Mouse (Mus musculus) liver, embryonic 12.5 days (tissue): Measurements from ENCODE around the gene Hmgcl. TPM values are rescaled to one million over a fixed set of nuclear protein-coding genes. Genes with fewer than 3 reads are reported as not detected.
A peak's percentile ranks its signal among the peaks of the same experiment; 100 is the strongest.

Experiments used
- ATAC-seq: fragments of 200-750 bp; cut with Nextera tagmentation; 2 replicates; pipeline ENCODE4 v1.8.0; 2017; ENCODE audit warnings: moderate number of reproducible peaks, mild to moderate bottlenecking, moderate library complexity
- H3K27ac ChIP-seq: fragments of 300-500 bp; sonication (generic); 2 replicates; pipeline ENCODE4 v1.5.1; 2016; ENCODE audit warnings: mild to moderate bottlenecking
- H3K27me3 ChIP-seq: fragments of 300-500 bp; sonication (generic); replicated peaks from 2 replicates; pipeline ENCODE4 v1.6.1; 2016; ENCODE audit warnings: mild to moderate bottlenecking, moderate library complexity
- H3K36me3 ChIP-seq: fragments of 300-500 bp; sonication (generic); 2 replicates; pipeline ENCODE4 v1.6.1; 2016; ENCODE audit warnings: mild to moderate bottlenecking, moderate library complexity
- H3K4me1 ChIP-seq: fragments of 300-500 bp; sonication (generic); 2 replicates; pipeline ENCODE4 v1.6.1; 2016
- H3K4me2 ChIP-seq: fragments of 300-500 bp; sonication (generic); 2 replicates; pipeline ENCODE4 v1.6.1; 2016; ENCODE audit warnings: mild to moderate bottlenecking, moderate library complexity
- H3K4me3 ChIP-seq: fragments of 300-500 bp; sonication (generic); 2 replicates; pipeline ENCODE4 v1.5.1; 2016; ENCODE audit warnings: mild to moderate bottlenecking, moderate library complexity
- H3K9ac ChIP-seq: fragments of 300-500 bp; sonication (generic); 2 replicates; pipeline ENCODE4 v1.6.1; 2016; ENCODE audit warnings: mild to moderate bottlenecking, moderate library complexity
- H3K9me3 ChIP-seq: fragments of 300-500 bp; sonication (generic); replicated peaks from 2 replicates; pipeline ENCODE4 v1.6.1; 2016; ENCODE audit warnings: mild to moderate bottlenecking, moderate library complexity
- WGBS: fragments of 180-500 bp; shearing (Covaris S2); methylation state at CpG from one replicate; pipeline ENCODE4 v1.1.7; 2016; ENCODE audit not compliant: insufficient replicate concordance; 5-methylcytosine and 5-hydroxymethylcytosine counted together
- polyA plus RNA-seq: library from polyadenylated mRNA; unstranded; fragments of >200 nt; fragmentation: Nextera tagmentation; extraction: Ambion mirVana; gene quantifications from 2 replicates; pipeline ENCODE4 v1.2.1, GENCODE M21; 2016

Hmgcl gene
- polyA plus RNA-seq, 1 experiment from 2014 or later, result 71.1 TPM

DNA sequence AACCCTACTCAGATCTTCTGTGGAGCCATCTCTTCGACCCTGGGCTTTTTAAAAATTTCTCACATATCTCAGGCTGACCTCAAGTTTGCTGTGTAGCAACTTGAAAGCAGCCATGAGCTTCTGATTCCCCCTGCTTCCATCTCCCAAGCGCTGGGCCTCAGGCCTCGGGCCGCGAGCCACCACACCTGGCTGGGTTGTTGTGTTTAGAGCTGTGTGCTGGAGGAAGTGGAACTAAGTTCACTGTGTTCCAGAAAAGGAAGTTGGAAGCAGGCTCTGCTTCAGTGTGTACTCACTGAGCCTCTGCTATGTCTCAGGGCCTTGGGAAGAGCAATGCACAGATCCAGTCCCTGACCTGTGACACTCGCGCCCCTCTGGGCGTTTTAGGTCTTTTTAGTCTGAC lies 1.9 kb downstream of the Hmgcl start:
- H3K9me3 ChIP-seq, result peaks cover 14% of the 10 kb centered on the region
- no peak overlapping the region for H3K4me3 ChIP-seq
- H3K27ac ChIP-seq, result no peak overlapping the region
- ATAC-seq, result no peak
- 81% methylated on average over 8 of the region's 8 CpGs for WGBS
- H3K4me2 ChIP-seq, result peak overlapping the region; percentile 85; the same call in 1 of the 2 replicates
- 0 out of 2 replicates have a peak overlapping the region, but pooled peaks have one; percentile 3 for H3K9ac ChIP-seq
- no peaks in the 10 kb centered on the region for H3K27me3 ChIP-seq
- H3K36me3 ChIP-seq, result peaks cover 25% of the 10 kb centered on the region
- peaks cover 48% of the 10 kb centered on the region for H3K4me1 ChIP-seq

DNA sequence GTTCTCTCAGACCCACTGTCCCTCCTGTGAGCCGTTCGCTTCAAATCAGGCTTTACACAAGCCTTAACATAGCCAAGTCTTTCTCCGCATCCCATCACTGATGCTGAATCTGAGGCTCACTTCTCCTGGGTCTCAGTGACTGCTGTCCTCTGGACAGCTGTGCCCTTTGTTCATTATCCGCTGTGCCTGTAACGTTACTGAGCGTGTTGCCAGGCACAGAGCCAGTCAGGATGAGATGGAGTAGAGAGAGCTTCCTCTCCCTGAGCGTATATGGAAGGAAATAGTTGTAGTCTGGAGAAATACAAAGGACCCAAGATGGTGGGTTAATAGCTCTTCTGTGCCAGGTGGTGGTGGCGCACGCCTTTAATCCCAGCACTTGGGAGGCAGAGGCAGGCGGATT lies 3.2 kb downstream of the Hmgcl start:
- no peak overlapping the region for H3K4me2 ChIP-seq
- H3K36me3 ChIP-seq, result peaks cover 32% of the 10 kb centered on the region
- no peak for ATAC-seq
- H3K9ac ChIP-seq, result no peak overlapping the region
- no peaks in the 10 kb centered on the region for H3K27me3 ChIP-seq
- H3K9me3 ChIP-seq, result peaks cover 14% of the 10 kb centered on the region
- H3K4me3 ChIP-seq, result no peak overlapping the region
- no peak overlapping the region for H3K27ac ChIP-seq
- H3K4me1 ChIP-seq, result peaks cover 43% of the 10 kb centered on the region
- WGBS, result 87% methylated on average over 10 of the region's 10 CpGs

DNA sequence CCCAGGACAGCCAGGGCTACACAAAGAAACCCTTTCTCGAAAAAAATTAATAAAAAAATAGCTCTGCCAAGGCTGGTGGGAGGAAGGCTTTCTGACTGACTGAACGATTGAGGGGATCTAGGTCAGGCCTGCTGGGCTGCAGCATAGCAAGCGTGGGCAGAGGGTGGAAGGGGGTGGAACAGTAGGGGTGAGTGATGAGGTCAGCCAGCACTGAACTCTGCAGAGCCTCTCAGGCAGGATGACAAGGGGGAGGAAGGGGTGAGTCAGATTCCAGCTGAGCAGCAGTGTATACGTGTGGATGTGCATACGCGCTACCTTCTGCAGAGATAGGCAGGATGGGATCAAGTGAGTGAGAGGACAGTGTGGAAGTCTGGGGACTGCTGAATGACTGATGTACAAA lies 3.7 kb downstream of the Hmgcl start:
- Histone ChIP-seq H3K36me3 (peaks cover 37% of the 10 kb centered on the region), H3K27me3 (no peaks in the 10 kb centered on the region), H3K9me3 (peaks cover 14% of the 10 kb centered on the region), H3K4me3 (no peak overlapping the region), H3K9ac (no peak overlapping the region), H3K4me2 (no peak overlapping the region), H3K4me1 (peaks cover 43% of the 10 kb centered on the region), H3K27ac (no peak overlapping the region)
- WGBS, result 65% methylated on average over 6 of the region's 6 CpGs
- no peak for ATAC-seq

DNA sequence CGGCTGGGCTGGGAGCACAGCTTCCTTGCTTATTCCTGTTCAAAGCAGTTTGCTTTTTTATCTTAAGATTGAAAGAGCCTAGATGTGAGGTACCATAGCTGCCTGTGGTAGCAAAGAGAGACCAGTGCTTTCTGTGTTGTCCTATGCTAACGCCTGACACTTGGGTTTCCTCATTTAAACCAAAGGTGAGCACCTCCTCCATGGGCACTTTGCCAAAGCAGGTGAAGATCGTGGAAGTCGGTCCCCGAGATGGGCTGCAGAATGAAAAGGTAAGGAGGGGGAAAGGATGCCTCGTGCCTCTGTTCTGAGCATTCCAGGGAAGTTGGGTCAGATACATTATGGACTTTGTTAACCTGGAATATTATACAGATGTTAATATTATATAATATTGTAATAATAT lies 4.1 kb downstream of the Hmgcl start:
- Histone ChIP-seq H3K9me3 (peaks cover 14% of the 10 kb centered on the region), H3K4me2 (no peak overlapping the region), H3K4me1 (peaks cover 42% of the 10 kb centered on the region), H3K36me3 (peaks cover 41% of the 10 kb centered on the region), H3K27me3 (no peaks in the 10 kb centered on the region), H3K9ac (no peak overlapping the region), H3K4me3 (no peak overlapping the region), H3K27ac (no peak overlapping the region)
- ATAC-seq, result no peak
- 79% methylated on average over 6 of the region's 6 CpGs for WGBS

DNA sequence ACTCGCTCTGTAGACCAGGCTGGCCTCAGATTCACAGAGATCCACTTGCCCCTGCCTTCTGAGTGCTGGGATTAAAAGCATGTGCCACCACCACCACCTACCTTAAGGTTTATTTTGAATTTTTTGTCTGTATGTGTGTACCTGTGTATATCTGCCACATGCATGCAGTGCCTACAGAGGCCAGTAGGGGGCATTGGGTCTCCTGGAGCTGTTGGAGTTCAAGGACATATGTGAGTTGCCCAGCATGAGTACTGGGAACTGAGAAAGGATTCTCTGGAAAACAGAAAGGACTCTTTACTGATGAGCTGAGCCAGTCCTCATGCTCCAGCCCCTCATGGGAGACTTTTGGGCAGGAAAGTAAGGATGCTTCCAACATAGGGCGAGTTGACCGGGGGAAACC lies 5.3 kb downstream of the Hmgcl start:
- Histone ChIP-seq H3K36me3 (peaks cover 53% of the 10 kb centered on the region), H3K27me3 (no peaks in the 10 kb centered on the region), H3K9ac (no peak overlapping the region), H3K4me3 (no peak overlapping the region), H3K27ac (no peak overlapping the region), H3K9me3 (peaks cover 14% of the 10 kb centered on the region), H3K4me1 (peaks cover 35% of the 10 kb centered on the region), H3K4me2 (no peak overlapping the region)
- WGBS, result 86% methylated on average over 3 of the region's 3 CpGs
- ATAC-seq, result no peak

DNA sequence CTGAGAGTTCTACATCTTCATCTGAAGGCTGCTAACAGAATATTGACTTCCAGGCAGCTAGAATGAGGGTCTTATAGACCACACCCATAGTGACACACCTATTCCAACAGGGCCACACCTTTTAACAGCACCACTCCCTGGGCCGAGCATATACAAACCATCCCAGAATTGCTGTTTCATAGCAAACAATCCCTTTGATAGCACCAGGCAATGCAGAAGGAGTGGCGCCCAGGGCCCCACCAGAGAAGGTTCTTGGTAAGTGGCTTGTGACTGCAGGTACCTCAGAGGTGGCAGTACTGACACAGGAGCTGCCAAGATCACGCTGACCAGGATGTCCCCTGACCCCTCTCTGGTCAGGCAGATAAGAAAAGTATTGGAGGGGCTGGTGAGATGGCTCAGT lies 6.9 kb downstream of the Hmgcl start:
- Histone ChIP-seq H3K4me3 (no peak overlapping the region), H3K4me1 (peaks cover 22% of the 10 kb centered on the region), H3K36me3 (peaks cover 66% of the 10 kb centered on the region), H3K9me3 (peaks cover 14% of the 10 kb centered on the region), H3K27me3 (no peaks in the 10 kb centered on the region), H3K27ac (no peak overlapping the region), H3K9ac (no peak overlapping the region), H3K4me2 (no peak overlapping the region)
- no peak for ATAC-seq
- 74% methylated on average over 3 of the region's 3 CpGs for WGBS

DNA sequence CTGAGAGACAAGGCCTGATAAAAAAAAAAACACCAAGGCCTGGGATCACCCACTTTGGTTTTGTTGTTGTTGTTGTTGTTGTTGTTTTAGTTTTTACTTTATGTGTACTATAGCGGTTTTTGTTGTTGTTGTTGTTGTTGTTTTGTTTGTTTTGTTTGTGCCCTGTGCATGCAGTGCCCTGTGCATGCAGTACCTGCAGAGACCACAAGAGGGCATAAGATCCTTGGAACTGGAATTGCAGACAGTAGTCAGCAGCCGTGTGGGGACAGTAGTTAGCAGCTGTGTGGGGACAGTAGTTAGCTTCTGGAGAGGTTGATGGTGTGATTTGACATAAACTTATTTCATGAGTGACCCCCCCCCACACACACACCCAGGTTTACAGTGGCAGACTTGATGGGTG lies 8.0 kb downstream of the Hmgcl start:
- ATAC-seq, result peak; percentile 55; the same call in 1 of the 2 replicates
- Histone ChIP-seq H3K9me3 (peaks cover 14% of the 10 kb centered on the region), H3K4me1 (peaks cover 14% of the 10 kb centered on the region), H3K27me3 (no peaks in the 10 kb centered on the region), H3K4me2 (no peak overlapping the region), H3K9ac (no peak overlapping the region), H3K27ac (0 out of 2 replicates have a peak overlapping the region, but pooled peaks have one; percentile 7), H3K36me3 (peaks cover 76% of the 10 kb centered on the region), H3K4me3 (no peak overlapping the region)
- WGBS, result 19% methylated on average over 2 of the region's 2 CpGs

DNA sequence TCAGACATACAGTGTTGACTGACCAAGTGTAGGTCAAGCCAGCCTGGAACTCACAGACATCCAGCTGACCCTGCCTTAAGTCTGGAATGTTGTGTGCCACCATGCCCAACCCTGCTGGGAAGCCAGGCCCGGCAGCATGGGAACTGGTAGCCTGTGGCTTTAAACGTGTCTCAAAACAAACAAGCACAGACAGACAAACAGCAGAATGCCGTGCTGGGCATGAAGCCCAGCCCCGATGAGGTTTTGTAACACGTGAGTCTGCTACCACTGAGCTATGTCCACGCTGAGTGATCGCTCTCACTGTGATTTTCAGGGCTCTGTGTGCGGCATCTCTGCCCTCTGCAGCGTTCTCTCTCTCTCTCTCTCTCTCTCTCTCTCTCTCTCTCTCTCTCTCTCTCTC lies 9.6 kb downstream of the Hmgcl start:
- H3K9ac ChIP-seq, result no peak overlapping the region; the same call in 1 of the 2 replicates
- H3K36me3 ChIP-seq, result peaks cover 89% of the 10 kb centered on the region
- H3K4me3 ChIP-seq, result no peak overlapping the region
- 82% methylated on average over 9 of the region's 9 CpGs for WGBS
- no peak for ATAC-seq
- peaks cover 11% of the 10 kb centered on the region for H3K4me1 ChIP-seq
- no peak overlapping the region for H3K4me2 ChIP-seq
- peaks cover 14% of the 10 kb centered on the region for H3K9me3 ChIP-seq
- no peaks in the 10 kb centered on the region for H3K27me3 ChIP-seq
- H3K27ac ChIP-seq, result no peak overlapping the region

DNA sequence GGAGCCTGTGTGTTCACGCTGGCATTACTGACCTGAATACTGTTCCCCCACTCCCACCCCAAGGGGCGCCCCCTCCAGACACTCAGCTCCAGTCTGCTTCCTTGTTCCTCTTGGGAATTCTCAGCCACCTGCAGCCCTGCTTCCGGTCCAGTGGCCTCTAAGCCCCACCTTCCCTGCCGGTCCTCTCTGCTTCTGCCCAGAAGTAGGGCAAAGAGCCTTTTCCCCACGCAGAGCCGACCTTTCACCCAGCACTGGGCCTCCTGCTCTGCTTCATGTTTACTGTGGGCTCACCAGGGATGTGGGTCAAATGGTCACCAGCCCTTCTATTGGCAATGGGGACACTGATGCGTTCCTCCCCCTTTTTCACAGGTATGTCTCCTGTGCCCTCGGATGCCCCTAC lies 12.1 kb downstream of the Hmgcl start:
- peak overlapping the region; percentile 2; the same call in 1 of the 2 replicates for H3K4me2 ChIP-seq
- H3K4me1 ChIP-seq, result peaks cover 21% of the 10 kb centered on the region
- H3K9ac ChIP-seq, result no peak overlapping the region
- no peak overlapping the region for H3K4me3 ChIP-seq
- ATAC-seq, result no peak
- H3K27me3 ChIP-seq, result no peaks in the 10 kb centered on the region
- peaks cover 80% of the 10 kb centered on the region for H3K36me3 ChIP-seq
- peak overlapping the region; percentile 48; the same call in 1 of the 2 replicates for H3K27ac ChIP-seq
- WGBS, result 63% methylated on average over 8 of the region's 8 CpGs
- H3K9me3 ChIP-seq, result no peaks in the 10 kb centered on the region

DNA sequence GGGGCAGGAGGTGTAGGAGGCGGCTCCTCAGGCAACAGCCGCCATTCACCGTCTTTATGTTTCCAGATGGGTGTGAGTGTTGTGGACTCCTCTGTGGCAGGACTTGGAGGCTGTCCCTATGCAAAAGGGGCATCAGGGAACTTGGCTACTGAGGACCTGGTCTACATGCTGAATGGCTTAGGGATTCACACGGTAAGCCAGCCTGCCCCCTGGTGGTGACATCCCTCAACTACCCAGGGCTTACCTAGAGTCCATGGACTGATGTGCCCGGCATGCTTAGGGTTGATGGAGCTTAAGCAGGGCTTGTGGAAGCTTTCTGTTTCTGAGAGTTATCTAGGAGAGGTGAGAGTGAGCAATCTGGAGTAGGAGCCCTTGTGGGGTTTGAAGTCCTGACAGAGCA lies 14.5 kb downstream of the Hmgcl start:
- no peak overlapping the region for H3K9ac ChIP-seq
- no peak for ATAC-seq
- H3K9me3 ChIP-seq, result no peaks in the 10 kb centered on the region
- H3K4me3 ChIP-seq, result no peak overlapping the region
- H3K36me3 ChIP-seq, result peaks cover 63% of the 10 kb centered on the region
- H3K27ac ChIP-seq, result no peak overlapping the region
- H3K4me2 ChIP-seq, result no peak overlapping the region
- WGBS, result 34% methylated on average over 5 of the region's 5 CpGs
- H3K27me3 ChIP-seq, result no peaks in the 10 kb centered on the region
- H3K4me1 ChIP-seq, result peaks cover 40% of the 10 kb centered on the region

DNA sequence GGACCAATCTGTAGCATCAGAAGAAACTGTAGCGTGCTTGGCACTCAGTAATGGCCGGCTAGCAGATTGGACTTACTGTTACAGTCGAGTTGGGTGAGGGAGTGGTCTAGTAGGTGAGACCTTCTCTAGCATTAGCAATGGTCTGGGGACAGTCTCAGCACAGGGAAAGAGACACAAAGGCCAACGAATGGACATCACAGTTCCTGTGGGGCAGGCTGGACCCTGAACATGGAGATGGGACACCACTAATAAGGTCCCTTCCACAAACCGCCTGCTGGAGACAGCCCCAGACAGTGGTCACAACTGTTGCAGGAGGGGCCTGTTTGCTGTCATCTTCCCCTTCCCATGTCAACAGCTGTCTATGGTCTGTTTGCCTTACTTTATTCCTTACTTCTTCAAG lies 15.5 kb downstream of the Hmgcl start:
- H3K27ac ChIP-seq, result no peak overlapping the region
- H3K9me3 ChIP-seq, result no peaks in the 10 kb centered on the region
- no peak overlapping the region for H3K4me3 ChIP-seq
- ATAC-seq, result no peak
- 76% methylated on average over 5 of the region's 5 CpGs for WGBS
- H3K4me2 ChIP-seq, result no peak overlapping the region
- peaks cover 63% of the 10 kb centered on the region for H3K36me3 ChIP-seq
- H3K4me1 ChIP-seq, result peaks cover 46% of the 10 kb centered on the region
- H3K9ac ChIP-seq, result no peak overlapping the region
- H3K27me3 ChIP-seq, result no peaks in the 10 kb centered on the region

DNA sequence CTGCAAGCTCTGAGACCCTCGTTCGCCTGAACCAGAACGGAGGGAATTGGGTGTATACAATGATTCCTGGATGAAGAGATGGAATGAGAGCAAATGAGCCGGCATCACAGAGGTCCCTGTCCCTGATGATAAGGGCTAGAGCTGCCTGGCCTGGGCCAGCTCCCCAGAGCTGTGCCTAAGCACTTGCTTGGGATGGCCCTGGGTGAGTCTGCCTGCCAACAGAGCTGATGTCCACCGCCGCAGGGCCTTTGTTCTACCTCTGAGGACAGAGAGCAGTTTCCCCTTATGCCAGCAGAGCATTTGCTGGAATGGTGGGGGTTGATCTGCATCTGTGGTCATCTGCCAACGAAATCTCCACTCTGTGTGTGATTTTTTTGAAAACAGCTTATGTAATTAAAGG lies 15.9 kb downstream of the Hmgcl start:
- peak overlapping the region; percentile 85; the same call in 1 of the 2 replicates for H3K9ac ChIP-seq
- peak overlapping the region; percentile 87; the same call in 1 of the 2 replicates for H3K27ac ChIP-seq
- H3K9me3 ChIP-seq, result no peaks in the 10 kb centered on the region
- 77% methylated on average over 7 of the region's 7 CpGs for WGBS
- no peak overlapping the region for H3K4me3 ChIP-seq
- no peak for ATAC-seq
- peaks cover 46% of the 10 kb centered on the region for H3K4me1 ChIP-seq
- H3K27me3 ChIP-seq, result no peaks in the 10 kb centered on the region
- peaks cover 66% of the 10 kb centered on the region for H3K36me3 ChIP-seq
- peak overlapping the region; percentile 99 for H3K4me2 ChIP-seq

DNA sequence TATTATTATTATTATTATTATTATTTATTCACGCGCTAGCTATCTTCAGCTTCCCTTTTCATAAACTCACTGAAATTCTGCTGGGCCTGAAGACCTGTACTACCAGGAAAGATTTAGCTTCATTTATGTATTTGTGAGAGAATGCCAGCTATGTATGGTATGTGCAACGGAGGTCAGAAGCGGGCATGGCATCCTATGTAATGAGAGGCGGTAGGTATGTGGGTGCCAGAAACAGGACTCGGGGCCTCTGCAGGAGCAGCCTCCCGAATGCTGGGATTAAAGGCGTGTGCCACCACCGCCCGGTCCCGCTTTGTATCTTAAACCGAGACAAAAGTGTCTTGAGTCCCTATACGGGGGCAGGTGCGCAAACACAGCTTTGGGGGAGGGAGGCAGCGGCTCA lies 16.7 kb downstream of the Hmgcl start:
- peaks cover 66% of the 10 kb centered on the region for H3K36me3 ChIP-seq
- peak; percentile 12 for ATAC-seq

More for the DNA sequence above, 16.7 kb downstream of the Hmgcl start:
- WGBS, result 6% methylated on average over 15 of the region's 15 CpGs
- Histone ChIP-seq H3K27ac (peak overlapping the region; percentile 87), H3K9me3 (no peaks in the 10 kb centered on the region), H3K27me3 (no peaks in the 10 kb centered on the region), H3K9ac (peak overlapping the region; percentile 85), H3K4me1 (peaks cover 46% of the 10 kb centered on the region), H3K4me2 (peak overlapping the region; percentile 99), H3K4me3 (peak overlapping the region; percentile 81)
